Mouse (Mus musculus) hindbrain, embryonic 15.5 days (tissue): ENCODE results near the gene Ldlrap1. TPM values are rescaled to one million over a fixed set of nuclear protein-coding genes. Genes with fewer than 3 reads are reported as not detected.

Experiments
- ATAC-seq: fragments of 200-750 bp; cut with Nextera tagmentation; 2 replicates; pipeline ENCODE4 v1.8.0; 2017; ENCODE audit warnings: low read depth, moderate number of reproducible peaks, moderate TSS enrichment; ENCODE audit not compliant: low FRiP score
- H3K27ac ChIP-seq: fragments of 300-500 bp; sonication (generic); replicated peaks from 2 replicates; pipeline ENCODE4 v1.5.1; 2015; ENCODE audit warnings: mild to moderate bottlenecking, inconsistent platforms
- H3K27me3 ChIP-seq: fragments of 300-500 bp; sonication (generic); 2 replicates; pipeline ENCODE4 v1.6.1; 2015; ENCODE audit warnings: control low read depth, inconsistent platforms
- H3K36me3 ChIP-seq: fragments of 300-500 bp; sonication (generic); 2 replicates; pipeline ENCODE4 v1.6.1; 2015; ENCODE audit warnings: control low read depth, inconsistent platforms
- H3K4me1 ChIP-seq: fragments of 300-500 bp; sonication (generic); replicated peaks from 2 replicates; pipeline ENCODE4 v1.6.1; 2015; ENCODE audit warnings: control low read depth, inconsistent platforms
- H3K4me2 ChIP-seq: fragments of 300-500 bp; sonication (generic); 2 replicates; pipeline ENCODE4 v1.6.1; 2015; ENCODE audit warnings: moderate library complexity, mild to moderate bottlenecking, inconsistent platforms
- H3K4me3 ChIP-seq: fragments of 300-500 bp; sonication (generic); 2 replicates; pipeline ENCODE4 v1.5.1; 2015; ENCODE audit warnings: mild to moderate bottlenecking, inconsistent platforms
- H3K9ac ChIP-seq: fragments of 300-500 bp; sonication (generic); 2 replicates; pipeline ENCODE4 v1.6.1; 2015; ENCODE audit warnings: inconsistent platforms
- H3K9me3 ChIP-seq: fragments of 300-500 bp; sonication (generic); 2 replicates; pipeline ENCODE4 v1.6.1; 2016; ENCODE audit warnings: control low read depth, inconsistent platforms
- WGBS: fragments of 180-500 bp; shearing (Covaris S2); methylation state at CpG from one replicate; pipeline ENCODE4 v1.1.7; 2015; 5-methylcytosine and 5-hydroxymethylcytosine counted together
- polyA plus RNA-seq: library from polyadenylated mRNA; unstranded; fragments of >200 nt; fragmentation: Nextera tagmentation; extraction: Ambion mirVana; gene quantifications from 2 replicates; pipeline ENCODE4 v1.2.1, GENCODE M21; 2015

Ldlrap1 gene
- polyA plus RNA-seq, 1 experiment from 2014 or later = 2.7 TPM

- WGBS = 50% methylated on average over 16 of the region's 16 CpGs
- no peak overlapping the region for H3K4me3 ChIP-seq
- H3K27me3 ChIP-seq = no peaks in the 10 kb centered on the region
- H3K4me2 ChIP-seq = no peak overlapping the region
- H3K9me3 ChIP-seq = no peaks in the 10 kb centered on the region
- H3K4me1 ChIP-seq = peaks cover 8% of the 10 kb centered on the region
- ATAC-seq = no peak
- H3K9ac ChIP-seq = no peak overlapping the region
- no peaks in the 10 kb centered on the region for H3K36me3 ChIP-seq
- H3K27ac ChIP-seq = no peak overlapping the region
Observed at GRCm38 (mm10) chr4:134743881-134744633, 23.8 kb downstream of the Ldlrap1 start.

DNA sequence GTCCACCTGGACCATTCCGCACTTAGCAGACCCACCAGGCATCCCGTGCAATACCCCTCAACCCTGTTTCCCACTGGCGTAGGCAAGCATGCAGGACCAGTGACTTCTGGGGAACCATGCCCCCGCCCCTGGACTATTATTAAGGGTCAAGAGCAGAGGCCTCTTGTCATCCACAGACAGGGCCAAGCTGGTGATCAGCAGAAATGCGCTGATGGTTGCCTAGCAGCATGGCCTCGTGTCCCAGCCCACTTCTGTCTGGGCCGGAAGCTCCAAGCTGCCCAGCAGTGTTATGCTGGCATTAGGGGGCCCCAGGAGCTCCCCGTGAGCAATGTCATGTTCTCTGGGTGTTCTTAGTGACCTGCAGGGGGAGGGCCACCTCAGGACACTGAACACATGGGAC, 25.9 kb downstream of the Ldlrap1 start:
- H3K36me3 ChIP-seq = no peaks in the 10 kb centered on the region
- no peak for ATAC-seq
- no peak overlapping the region for H3K9ac ChIP-seq
- no peak overlapping the region for H3K4me3 ChIP-seq
- 75% methylated on average over 8 of the region's 8 CpGs for WGBS
- H3K27me3 ChIP-seq = no peaks in the 10 kb centered on the region
- H3K27ac ChIP-seq = no peak overlapping the region
- H3K4me1 ChIP-seq = peaks cover 20% of the 10 kb centered on the region
- H3K4me2 ChIP-seq = no peak overlapping the region
- H3K9me3 ChIP-seq = no peaks in the 10 kb centered on the region

DNA sequence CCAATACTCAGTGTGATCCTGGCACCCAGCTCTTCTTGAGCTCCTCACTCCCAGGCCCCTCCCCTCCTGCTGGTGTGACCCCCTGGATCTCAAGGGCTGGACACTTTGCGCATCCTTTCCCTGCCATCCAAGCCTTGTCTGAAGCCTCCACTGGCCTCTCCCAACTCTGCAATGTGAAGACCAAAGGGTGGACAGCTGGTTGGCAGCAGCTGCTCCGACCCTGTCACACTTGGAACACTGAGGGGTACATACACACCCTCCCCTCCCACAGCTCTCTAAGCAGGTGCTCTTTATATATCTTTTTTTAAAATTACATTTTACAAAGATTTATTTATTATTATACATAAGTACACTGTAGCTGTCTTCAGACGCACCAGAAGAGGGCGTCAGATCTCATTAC, 27.6 kb downstream of the Ldlrap1 start:
- H3K9me3 ChIP-seq = no peaks in the 10 kb centered on the region
- 87% methylated on average over 4 of the region's 4 CpGs for WGBS
- H3K4me2 ChIP-seq = no peak overlapping the region
- H3K4me1 ChIP-seq = peaks cover 26% of the 10 kb centered on the region
- H3K9ac ChIP-seq = no peak overlapping the region
- H3K27me3 ChIP-seq = no peaks in the 10 kb centered on the region
- H3K27ac ChIP-seq = no peak overlapping the region
- H3K4me3 ChIP-seq = no peak overlapping the region
- ATAC-seq = no peak
- no peaks in the 10 kb centered on the region for H3K36me3 ChIP-seq

DNA sequence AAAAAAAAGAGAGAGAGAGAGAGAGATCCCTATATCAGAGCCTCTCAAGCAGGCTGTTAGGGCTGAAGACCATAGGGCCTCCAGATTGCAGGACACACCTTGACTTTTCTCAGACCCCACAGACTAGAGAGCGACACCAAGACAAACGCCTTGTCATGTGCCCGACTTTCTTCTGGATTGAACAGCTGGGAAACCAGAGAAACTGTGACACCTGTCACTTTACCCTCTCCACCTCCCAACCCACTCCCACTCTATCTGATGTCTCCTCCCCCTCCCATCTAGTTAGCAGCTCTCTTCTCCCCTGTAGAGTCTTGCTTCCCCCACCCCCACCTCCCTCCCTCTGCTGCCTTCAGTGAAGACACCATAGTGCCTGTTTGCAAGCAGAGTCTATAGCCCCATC, 28.3 kb downstream of the Ldlrap1 start:
- ATAC-seq = no peak
- Histone ChIP-seq H3K27ac (no peak overlapping the region), H3K36me3 (no peaks in the 10 kb centered on the region), H3K4me1 (peaks cover 26% of the 10 kb centered on the region), H3K4me2 (no peak overlapping the region), H3K4me3 (no peak overlapping the region), H3K27me3 (no peaks in the 10 kb centered on the region), H3K9ac (no peak overlapping the region), H3K9me3 (no peaks in the 10 kb centered on the region)
- 79% methylated on average over 3 of the region's 3 CpGs for WGBS

GRCm38 (mm10) chr4:134737365-134737910, 30.4 kb downstream of the Ldlrap1 start:
- Histone ChIP-seq H3K9me3 (no peaks in the 10 kb centered on the region), H3K9ac (no peak overlapping the region), H3K4me2 (no peak overlapping the region), H3K36me3 (no peaks in the 10 kb centered on the region), H3K27ac (peak overlapping the region; percentile 18), H3K4me3 (no peak overlapping the region), H3K4me1 (peaks cover 24% of the 10 kb centered on the region), H3K27me3 (no peaks in the 10 kb centered on the region)
- 48% methylated on average over 14 of the region's 14 CpGs for WGBS
- ATAC-seq = peak; percentile 74; the same call in 1 of the 2 replicates

DNA sequence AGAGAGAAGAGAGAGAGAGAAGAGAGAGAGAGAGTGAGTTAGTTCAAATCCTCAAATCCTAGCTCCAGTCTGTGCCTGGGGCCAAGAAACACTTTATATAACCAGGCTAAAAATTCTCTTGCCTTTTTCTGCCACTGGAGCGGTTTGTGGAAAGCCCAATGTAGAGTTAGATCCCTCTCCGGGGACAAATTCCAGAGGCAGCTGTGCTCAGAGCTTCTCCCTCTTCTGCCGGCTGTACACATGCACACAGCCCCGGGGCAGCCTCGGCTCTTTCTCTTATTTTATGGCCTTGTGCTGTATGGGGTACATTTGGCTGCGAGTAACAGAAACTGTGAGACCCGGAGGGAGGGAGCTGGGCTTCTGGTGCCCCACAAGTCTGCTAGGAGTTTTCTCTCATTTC, 31.7 kb downstream of the Ldlrap1 start:
- H3K36me3 ChIP-seq = no peaks in the 10 kb centered on the region
- H3K9me3 ChIP-seq = no peaks in the 10 kb centered on the region
- no peak overlapping the region for H3K4me2 ChIP-seq
- H3K4me3 ChIP-seq = no peak overlapping the region
- H3K27me3 ChIP-seq = no peaks in the 10 kb centered on the region
- H3K9ac ChIP-seq = no peak overlapping the region
- no peak overlapping the region for H3K27ac ChIP-seq
- peaks cover 24% of the 10 kb centered on the region for H3K4me1 ChIP-seq
- WGBS = 48% methylated on average over 7 of the region's 7 CpGs
- no peak for ATAC-seq

GRCm38 (mm10) chr4:134734629-134735081, 33.2 kb downstream of the Ldlrap1 start:
- Histone ChIP-seq H3K4me3 (no peak overlapping the region), H3K9ac (no peak overlapping the region), H3K27me3 (no peaks in the 10 kb centered on the region), H3K36me3 (no peaks in the 10 kb centered on the region), H3K4me2 (no peak overlapping the region), H3K4me1 (peaks cover 33% of the 10 kb centered on the region), H3K27ac (no peak overlapping the region), H3K9me3 (no peaks in the 10 kb centered on the region)
- WGBS = 47% methylated on average over 9 of the region's 9 CpGs
- ATAC-seq = peak; percentile 17; the same call in 1 of the 2 replicates

- H3K9ac ChIP-seq = no peak overlapping the region
- WGBS = 16% methylated on average over 9 of the region's 13 CpGs
- H3K27me3 ChIP-seq = no peaks in the 10 kb centered on the region
- no peak overlapping the region for H3K4me3 ChIP-seq
- H3K4me2 ChIP-seq = no peak overlapping the region
- peaks cover 34% of the 10 kb centered on the region for H3K4me1 ChIP-seq
- no peaks in the 10 kb centered on the region for H3K9me3 ChIP-seq
- H3K36me3 ChIP-seq = no peaks in the 10 kb centered on the region
- H3K27ac ChIP-seq = no peak overlapping the region
- no peak for ATAC-seq
Observed at GRCm38 (mm10) chr4:134734038-134734628, 33.7 kb downstream of the Ldlrap1 start.

GRCm38 (mm10) chr4:134733371-134733770, 34.5 kb downstream of the Ldlrap1 start:
- Histone ChIP-seq H3K27me3 (no peaks in the 10 kb centered on the region), H3K27ac (no peak overlapping the region), H3K4me1 (peaks cover 34% of the 10 kb centered on the region), H3K36me3 (no peaks in the 10 kb centered on the region), H3K9ac (no peak overlapping the region), H3K4me2 (no peak overlapping the region), H3K9me3 (no peaks in the 10 kb centered on the region), H3K4me3 (no peak overlapping the region)
- ATAC-seq = no peak
- 62% methylated on average over 9 of the region's 9 CpGs for WGBS

GRCm38 (mm10) chr4:134730106-134730505, 37.7 kb downstream of the Ldlrap1 start:
- Histone ChIP-seq H3K36me3 (no peaks in the 10 kb centered on the region), H3K4me2 (no peak overlapping the region), H3K27me3 (no peaks in the 10 kb centered on the region), H3K9me3 (no peaks in the 10 kb centered on the region), H3K9ac (no peak overlapping the region), H3K4me1 (peaks cover 15% of the 10 kb centered on the region), H3K27ac (no peak overlapping the region), H3K4me3 (no peak overlapping the region)
- no peak for ATAC-seq
- WGBS = 4% methylated on average over 8 of the region's 8 CpGs

DNA sequence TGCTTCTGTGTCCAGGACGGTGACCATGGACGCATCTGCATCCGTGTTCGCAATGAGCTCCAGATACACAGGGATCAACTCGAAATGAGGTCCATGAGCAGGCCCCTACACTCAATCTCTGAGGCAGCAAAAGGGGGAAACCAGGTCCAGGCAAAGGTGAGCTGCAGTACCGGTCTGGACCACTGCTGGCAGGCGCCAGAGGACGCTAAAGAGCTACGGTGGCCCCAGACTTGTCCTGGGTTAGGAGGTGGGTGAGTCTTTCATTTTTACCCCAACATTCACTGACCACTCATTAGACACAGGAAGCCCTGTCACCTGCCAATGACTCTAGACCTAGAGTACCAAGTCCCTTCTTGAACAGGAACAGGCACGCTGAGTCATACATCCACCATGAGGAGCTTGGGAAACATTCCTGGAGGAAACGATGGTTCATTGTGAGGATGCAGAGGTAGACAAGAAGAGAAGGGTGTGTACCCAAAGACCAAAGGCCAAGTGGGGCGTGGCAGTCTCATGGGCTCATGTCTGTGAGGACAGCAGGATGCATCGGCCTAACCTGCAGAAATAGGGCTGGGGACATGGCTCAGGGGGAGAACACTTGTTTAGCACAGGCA, 42.0 kb downstream of the Ldlrap1 start:
- WGBS = 71% methylated on average over 13 of the region's 13 CpGs
- Histone ChIP-seq H3K27ac (no peak overlapping the region), H3K4me1 (peaks cover 9% of the 10 kb centered on the region), H3K27me3 (no peaks in the 10 kb centered on the region), H3K4me3 (no peak overlapping the region), H3K4me2 (no peak overlapping the region), H3K9me3 (no peaks in the 10 kb centered on the region), H3K9ac (no peak overlapping the region), H3K36me3 (no peaks in the 10 kb centered on the region)
- ATAC-seq = no peak

- Histone ChIP-seq H3K36me3 (no peaks in the 10 kb centered on the region), H3K4me2 (no peak overlapping the region), H3K9ac (no peak overlapping the region), H3K9me3 (no peaks in the 10 kb centered on the region), H3K27me3 (no peaks in the 10 kb centered on the region), H3K4me1 (peaks cover 4% of the 10 kb centered on the region; the same call in 1 of the 2 replicates), H3K27ac (no peak overlapping the region), H3K4me3 (no peak overlapping the region)
- ATAC-seq = no peak
- WGBS = 57% methylated on average over 4 of the region's 4 CpGs
Observed at GRCm38 (mm10) chr4:134724974-134725373, 42.9 kb downstream of the Ldlrap1 start.
